Mouse (Mus musculus): ENCODE data around the gene Zfp991. TPM values are rescaled to one million over a fixed set of nuclear protein-coding genes. Genes with fewer than 3 reads are reported as not detected.
A peak's percentile ranks its signal among the peaks of the same experiment; 100 is the strongest.
"Not testable (repeated sequence)": the region's sequence is repeated elsewhere in the genome, so short reads cannot be mapped to it uniquely, and the experiment has no call there.

Zfp991 gene
- polyA plus RNA-seq, 2 experiments: 2.6 to 5.5 TPM

- H3K27ac ChIP-seq; ATAC-seq (ENCODE audit: insufficient read depth); H3K4me1 ChIP-seq (replicated peaks; ENCODE audit: control insufficient read depth in 2 of 2, insufficient read depth in 2 of 2, low read length in 1 of 2); H3K4me3 ChIP-seq (ENCODE audit: insufficient read depth in 1 of 2, low read depth in 2 of 2, low read length in 2 of 2); H3K27me3 ChIP-seq (ENCODE audit: control insufficient read depth, insufficient read depth, low read length); DNase-seq (ENCODE audit: low read depth in 3 of 3, low spot score in 3 of 3); H3K36me3 ChIP-seq (replicated peaks; ENCODE audit: control insufficient read depth, insufficient read depth, low read depth); H3K9ac ChIP-seq (replicated peaks); H3K4me2 ChIP-seq (ENCODE audit: low read depth); H3K9me3 ChIP-seq (ENCODE audit: control insufficient read depth, low read length): not testable (repeated sequence)
- 40% methylated on average over 2 of the region's 4 CpGs for WGBS (ENCODE audit: insufficient replicate concordance)
These were observed 85.8 kb downstream of the Zfp991 start for GRCm38 (mm10) chr4:147217676-147218075.

GRCm38 (mm10) chr4:147219319-147220070 lies 87.7 kb downstream of the Zfp991 start:
- not testable (repeated sequence) for H3K27me3 ChIP-seq (ENCODE audit: control insufficient read depth, insufficient read depth, low read length); H3K4me1 ChIP-seq (replicated peaks; ENCODE audit: control insufficient read depth in 2 of 2, insufficient read depth in 2 of 2, low read length in 1 of 2); H3K9ac ChIP-seq (replicated peaks); DNase-seq (ENCODE audit: low read depth in 3 of 3, low spot score in 3 of 3); H3K9me3 ChIP-seq (ENCODE audit: control insufficient read depth, low read length); H3K36me3 ChIP-seq (replicated peaks; ENCODE audit: control insufficient read depth, insufficient read depth, low read depth); ATAC-seq (ENCODE audit: insufficient read depth); H3K27ac ChIP-seq
- WGBS (ENCODE audit: insufficient replicate concordance): 64% methylated on average over 49 of the region's 51 CpGs
- H3K4me3 ChIP-seq (ENCODE audit: insufficient read depth in 1 of 2, low read depth in 2 of 2, low read length in 2 of 2): peak overlapping the region; percentile 25 to 44
- H3K4me2 ChIP-seq (ENCODE audit: low read depth): peak overlapping the region; percentile 19; the same call in 1 of the 2 replicates

GRCm38 (mm10) chr4:147220226-147220625 lies 88.4 kb downstream of the Zfp991 start:
- not testable (repeated sequence) for DNase-seq (ENCODE audit: low read depth in 3 of 3, low spot score in 3 of 3); H3K36me3 ChIP-seq (replicated peaks; ENCODE audit: control insufficient read depth, insufficient read depth, low read depth); ATAC-seq (ENCODE audit: insufficient read depth); H3K27ac ChIP-seq; H3K4me2 ChIP-seq (ENCODE audit: low read depth); H3K4me1 ChIP-seq (replicated peaks; ENCODE audit: control insufficient read depth in 2 of 2, insufficient read depth in 2 of 2, low read length in 1 of 2); H3K9ac ChIP-seq (replicated peaks); H3K27me3 ChIP-seq (ENCODE audit: control insufficient read depth, insufficient read depth, low read length); H3K9me3 ChIP-seq (ENCODE audit: control insufficient read depth, low read length); H3K4me3 ChIP-seq (ENCODE audit: insufficient read depth in 1 of 2, low read depth in 2 of 2, low read length in 2 of 2)
- WGBS (ENCODE audit: insufficient replicate concordance): 72% methylated on average over 13 of the region's 20 CpGs

GRCm38 (mm10) chr4:147222021-147222420 lies 90.2 kb downstream of the Zfp991 start:
- not testable (repeated sequence) for H3K9me3 ChIP-seq (ENCODE audit: control insufficient read depth, low read length); H3K36me3 ChIP-seq (replicated peaks; ENCODE audit: control insufficient read depth, insufficient read depth, low read depth); H3K4me1 ChIP-seq (replicated peaks; ENCODE audit: control insufficient read depth in 2 of 2, insufficient read depth in 2 of 2, low read length in 1 of 2); H3K27me3 ChIP-seq (ENCODE audit: control insufficient read depth, insufficient read depth, low read length); H3K27ac ChIP-seq; H3K4me2 ChIP-seq (ENCODE audit: low read depth); ATAC-seq (ENCODE audit: insufficient read depth); H3K4me3 ChIP-seq (ENCODE audit: insufficient read depth in 1 of 2, low read depth in 2 of 2, low read length in 2 of 2); DNase-seq (ENCODE audit: low read depth in 3 of 3, low spot score in 3 of 3); H3K9ac ChIP-seq (replicated peaks)
- 64% methylated on average over 4 of the region's 5 CpGs for WGBS (ENCODE audit: insufficient replicate concordance)

- not testable (repeated sequence) for H3K9me3 ChIP-seq (ENCODE audit: control insufficient read depth, low read length); H3K27ac ChIP-seq; H3K4me2 ChIP-seq (ENCODE audit: low read depth); H3K27me3 ChIP-seq (ENCODE audit: control insufficient read depth, insufficient read depth, low read length); DNase-seq (ENCODE audit: low read depth in 3 of 3, low spot score in 3 of 3); ATAC-seq (ENCODE audit: insufficient read depth); H3K4me1 ChIP-seq (replicated peaks; ENCODE audit: control insufficient read depth in 2 of 2, insufficient read depth in 2 of 2, low read length in 1 of 2); H3K36me3 ChIP-seq (replicated peaks; ENCODE audit: control insufficient read depth, insufficient read depth, low read depth); H3K9ac ChIP-seq (replicated peaks); H3K4me3 ChIP-seq (ENCODE audit: insufficient read depth in 1 of 2, low read depth in 2 of 2, low read length in 2 of 2)
- 86% methylated on average over 22 of the region's 24 CpGs for WGBS (ENCODE audit: insufficient replicate concordance)
These were observed 92.1 kb downstream of the Zfp991 start for GRCm38 (mm10) chr4:147223778-147224435.

GRCm38 (mm10) chr4:147225616-147226015 lies 93.8 kb downstream of the Zfp991 start:
- H3K36me3 ChIP-seq (replicated peaks; ENCODE audit: control insufficient read depth, insufficient read depth, low read depth); H3K9ac ChIP-seq (replicated peaks); H3K27ac ChIP-seq; H3K4me1 ChIP-seq (replicated peaks; ENCODE audit: control insufficient read depth in 2 of 2, insufficient read depth in 2 of 2, low read length in 1 of 2); DNase-seq (ENCODE audit: low read depth in 3 of 3, low spot score in 3 of 3); ATAC-seq (ENCODE audit: insufficient read depth); H3K4me2 ChIP-seq (ENCODE audit: low read depth); H3K4me3 ChIP-seq (ENCODE audit: insufficient read depth in 1 of 2, low read depth in 2 of 2, low read length in 2 of 2); H3K9me3 ChIP-seq (ENCODE audit: control insufficient read depth, low read length); H3K27me3 ChIP-seq (ENCODE audit: control insufficient read depth, insufficient read depth, low read length): not testable (repeated sequence)
- 76% methylated on average over 7 of the region's 15 CpGs for WGBS (ENCODE audit: insufficient replicate concordance)

- not testable (repeated sequence) for H3K4me3 ChIP-seq (ENCODE audit: insufficient read depth in 1 of 2, low read depth in 2 of 2, low read length in 2 of 2)
These were observed 98.2 kb downstream of the Zfp991 start for GRCm38 (mm10) chr4:147230026-147230425.

More at GRCm38 (mm10) chr4:147230026-147230425, 98.2 kb downstream of the Zfp991 start:
- not testable (repeated sequence) for H3K4me1 ChIP-seq (replicated peaks; ENCODE audit: control insufficient read depth in 2 of 2, insufficient read depth in 2 of 2, low read length in 1 of 2); H3K27ac ChIP-seq; H3K9ac ChIP-seq (replicated peaks); H3K9me3 ChIP-seq (ENCODE audit: control insufficient read depth, low read length); DNase-seq (ENCODE audit: low read depth in 3 of 3, low spot score in 3 of 3); H3K4me2 ChIP-seq (ENCODE audit: low read depth); ATAC-seq (ENCODE audit: insufficient read depth); H3K27me3 ChIP-seq (ENCODE audit: control insufficient read depth, insufficient read depth, low read length); H3K36me3 ChIP-seq (replicated peaks; ENCODE audit: control insufficient read depth, insufficient read depth, low read depth)
- WGBS (ENCODE audit: insufficient replicate concordance): 34% methylated on average over 3 of the region's 3 CpGs
